Mouse (Mus musculus) retina, embryonic 14.5 days (tissue): ENCODE measurements around the gene Psmg3.
A peak's percentile ranks its signal among the peaks of the same experiment; 100 is the strongest.

Source experiments
- DNase-seq: peaks from one replicate; pipeline ENCODE4 v3.0.0-alpha.2; 2015; ENCODE audit warnings: low spot score

The Psmg3 gene

GRCm38 (mm10) chr5:139826357-139827055, at the start of gene Psmg3, which contains the start of gene Gm26938:
Psmg3 (minus strand) TSS chr5:139826885.
Gm26938 (minus strand) TSS chr5:139826407.
- DNase-seq, result peak; percentile 96

DNA sequence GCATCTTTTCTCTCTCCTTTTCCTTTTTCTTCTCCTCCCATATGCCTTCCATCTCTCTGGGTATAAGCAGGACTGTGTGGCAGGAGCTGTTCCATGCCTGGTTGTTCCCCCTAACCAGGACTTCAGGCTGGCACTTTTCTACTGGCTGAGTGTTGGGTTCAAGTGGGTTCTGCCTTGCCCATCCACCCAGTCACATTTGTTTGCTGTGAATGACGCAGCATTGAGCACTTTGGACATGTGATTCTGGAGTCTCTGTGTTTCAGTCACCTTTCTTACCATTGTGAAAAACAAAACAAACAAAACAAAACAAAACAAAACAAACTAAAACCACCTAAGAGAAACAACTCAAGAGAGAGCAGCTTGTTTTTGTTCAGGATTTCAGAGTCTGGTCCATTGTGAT, 44.8 kb upstream of the Psmg3 start:
- no peak for DNase-seq

DNA sequence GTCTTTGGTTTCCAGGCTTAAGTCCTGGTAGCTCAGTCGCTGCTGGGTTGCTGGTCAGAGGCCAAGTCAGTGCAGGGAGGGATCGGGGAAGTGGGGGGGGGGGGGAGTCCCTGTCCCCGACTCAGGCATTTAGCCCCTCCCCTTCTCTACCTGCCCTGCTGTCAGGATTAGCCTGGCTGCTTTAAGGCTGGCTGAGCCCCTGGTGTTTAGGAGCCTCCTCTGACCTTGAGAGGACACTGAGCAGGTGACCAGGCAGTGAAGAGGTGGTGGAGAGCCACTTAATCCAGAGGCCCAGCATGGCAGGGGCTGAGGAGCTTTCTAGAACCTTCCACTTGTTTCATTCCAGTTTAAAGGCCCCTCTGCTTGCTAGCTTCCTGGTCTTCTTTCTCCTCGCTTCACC, 44.2 kb upstream of the Psmg3 start:
- DNase-seq, result no peak

GRCm38 (mm10) chr5:139862759-139863158, 36.1 kb upstream of the Psmg3 start:
- DNase-seq, result no peak

DNA sequence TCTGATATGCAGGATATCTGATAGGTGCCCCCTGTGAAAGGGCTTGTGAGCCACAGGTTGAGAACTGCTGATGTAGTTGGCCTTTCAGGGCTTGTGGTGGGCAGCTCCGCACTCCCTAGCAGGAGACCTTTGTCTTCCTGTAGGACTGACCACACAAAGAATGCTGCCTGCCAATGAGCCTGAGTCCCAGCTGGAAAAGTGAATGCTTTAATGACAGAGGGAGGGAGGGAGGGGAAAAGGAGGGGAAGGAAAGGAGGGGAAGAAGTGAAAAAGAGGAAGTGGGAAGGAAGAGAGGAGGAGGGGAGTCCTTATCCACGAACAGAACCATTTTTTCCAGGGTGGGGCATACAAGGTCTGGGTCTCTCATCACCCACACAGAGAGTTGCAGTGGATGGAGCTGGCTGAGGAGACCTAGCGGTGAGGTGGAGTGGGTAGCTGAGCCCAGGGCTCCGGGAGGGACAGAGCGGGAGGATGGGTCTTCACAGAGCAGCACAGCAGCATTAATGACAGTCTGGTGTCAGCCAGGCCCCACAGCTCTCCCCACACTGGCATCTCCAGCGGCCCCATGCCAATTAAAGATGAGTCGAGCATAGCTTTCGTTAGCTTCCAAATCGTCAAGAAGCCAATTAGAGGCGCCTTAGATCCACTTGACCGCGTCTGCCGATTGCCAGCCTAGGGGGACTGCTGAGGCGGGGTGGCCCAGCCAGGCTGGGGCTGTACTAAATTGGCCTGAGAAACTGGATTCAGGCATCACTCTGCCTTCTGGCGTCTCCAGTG, 33.8 kb upstream of the Psmg3 start:
- peak; percentile 80 for DNase-seq

DNA sequence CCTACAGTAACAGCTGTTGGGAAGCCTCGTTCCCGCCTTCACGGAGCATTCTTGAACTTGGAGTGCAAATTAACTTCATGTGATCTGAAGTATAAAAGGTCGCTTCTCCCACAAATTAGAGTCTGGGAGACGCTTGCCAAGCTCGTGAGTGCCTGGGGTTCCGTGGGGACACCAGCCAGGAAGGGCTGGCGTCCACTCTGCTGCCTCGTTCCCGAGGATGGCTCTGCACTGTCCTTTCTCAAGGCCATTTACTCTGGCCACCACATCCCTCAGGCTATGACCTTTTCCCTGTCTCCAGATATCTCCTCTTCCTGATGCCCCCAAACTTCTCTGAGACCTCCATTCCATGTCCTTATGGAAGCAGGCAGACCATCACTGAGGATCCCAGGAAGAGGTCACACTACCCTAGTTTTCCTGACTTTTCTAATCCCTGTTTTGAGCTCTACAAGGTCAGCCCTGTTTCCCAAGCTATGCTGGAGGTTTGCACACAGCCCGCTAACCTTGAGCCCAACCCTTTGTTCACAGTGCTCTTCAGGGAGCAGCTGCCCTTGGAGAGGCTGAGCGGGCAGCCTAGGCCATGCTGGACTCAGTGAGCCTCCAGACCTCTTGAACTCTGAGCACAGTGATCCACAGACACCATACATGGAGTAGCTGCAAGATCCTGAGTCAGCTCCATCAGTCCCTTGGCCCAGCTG, 23.1 kb upstream of the Psmg3 start:
- no peak for DNase-seq

- DNase-seq, result no peak
These were observed 12.5 kb upstream of the Psmg3 start for GRCm38 (mm10) chr5:139839142-139839541.

GRCm38 (mm10) chr5:139838476-139838892, 11.8 kb upstream of the Psmg3 start:
- DNase-seq, result peak; percentile 88

- DNase-seq, result no peak
These were observed 9.0 kb upstream of the Psmg3 start for GRCm38 (mm10) chr5:139835706-139836105.

GRCm38 (mm10) chr5:139832125-139832524, 5.4 kb upstream of the Psmg3 start:
- no peak for DNase-seq

DNA sequence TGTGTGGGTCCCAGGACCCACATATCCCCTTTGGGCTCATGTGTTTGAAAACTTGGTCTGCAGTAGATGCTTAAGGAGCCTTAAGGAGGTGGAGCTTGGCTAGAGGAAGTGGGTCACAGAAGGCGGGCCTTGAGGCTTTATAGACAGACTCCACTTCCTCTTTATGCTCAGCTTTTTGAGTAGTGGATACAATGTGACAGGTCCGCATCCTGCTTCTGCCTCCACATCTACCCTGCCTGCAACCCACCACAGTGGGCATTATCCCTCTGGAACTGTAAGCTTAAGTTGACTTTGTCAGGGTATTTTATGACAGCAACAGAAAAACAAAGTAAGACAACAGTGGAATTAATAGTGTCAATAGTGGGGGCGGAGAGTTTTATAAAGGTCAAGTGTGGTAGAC, 4.0 kb upstream of the Psmg3 start:
- DNase-seq, result no peak

- DNase-seq, result no peak
These were observed 2.7 kb upstream of the Psmg3 start for GRCm38 (mm10) chr5:139829384-139829783.

DNA sequence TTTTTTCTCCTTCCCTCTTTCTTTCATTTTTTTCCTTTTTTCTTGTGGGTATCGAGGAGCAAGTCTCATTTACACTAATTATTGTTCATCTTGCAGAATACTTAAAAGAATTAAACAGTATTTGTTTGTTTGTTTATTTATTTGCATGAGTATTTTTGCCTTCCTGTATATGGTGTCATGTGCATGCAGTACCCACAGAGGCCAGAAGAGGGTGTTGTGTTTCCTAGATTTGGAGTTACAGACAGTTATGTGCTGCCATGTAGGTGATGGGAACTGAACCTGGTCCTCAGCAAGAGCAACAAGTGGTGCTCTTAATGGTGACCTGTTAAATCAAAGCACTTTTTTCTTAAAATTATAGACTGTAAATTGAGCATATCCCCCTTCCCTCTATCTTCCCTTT, 908 bp upstream of the Psmg3 start:
- peak; percentile 38 for DNase-seq

DNA sequence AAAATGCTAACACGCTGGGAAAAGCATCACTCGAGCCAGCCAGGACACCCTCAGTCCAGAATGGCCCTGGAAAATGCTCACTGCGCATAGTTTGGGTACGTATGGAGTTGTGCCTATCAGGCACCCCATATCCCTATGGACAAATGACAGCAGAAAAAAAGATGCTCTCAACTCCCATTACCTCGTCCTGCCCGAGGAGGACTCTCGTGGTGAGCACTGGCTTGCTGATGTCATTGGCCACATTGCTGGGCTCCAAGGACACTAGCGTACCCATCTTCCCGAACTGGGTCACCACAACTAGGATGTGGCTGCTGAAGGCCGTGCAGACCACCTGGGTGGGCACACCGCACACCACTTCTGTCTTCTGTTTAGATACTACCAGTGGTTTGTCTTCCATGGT, 738 bp downstream of the Psmg3 start:
- no peak for DNase-seq

DNA sequence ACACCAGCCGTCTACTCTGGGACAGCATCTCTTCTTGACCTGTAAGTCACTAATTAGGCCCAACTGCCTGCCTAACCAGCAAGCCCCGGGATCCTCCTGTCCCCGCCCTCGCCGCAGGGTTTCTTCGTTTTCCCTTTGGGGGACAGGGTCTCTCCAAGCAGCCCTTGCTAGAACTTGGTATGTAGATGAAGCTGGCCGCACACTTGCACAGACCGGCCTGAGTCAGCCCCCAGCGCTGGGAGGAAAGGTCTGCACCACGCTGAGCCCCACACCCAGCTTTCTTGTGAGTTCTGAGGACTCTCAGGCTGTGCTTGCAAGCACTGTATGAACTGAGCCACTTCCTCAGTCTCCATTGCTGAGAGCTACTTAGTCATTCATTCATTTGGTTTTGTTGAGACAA, 2.2 kb downstream of the Psmg3 start:
- no peak for DNase-seq

DNA sequence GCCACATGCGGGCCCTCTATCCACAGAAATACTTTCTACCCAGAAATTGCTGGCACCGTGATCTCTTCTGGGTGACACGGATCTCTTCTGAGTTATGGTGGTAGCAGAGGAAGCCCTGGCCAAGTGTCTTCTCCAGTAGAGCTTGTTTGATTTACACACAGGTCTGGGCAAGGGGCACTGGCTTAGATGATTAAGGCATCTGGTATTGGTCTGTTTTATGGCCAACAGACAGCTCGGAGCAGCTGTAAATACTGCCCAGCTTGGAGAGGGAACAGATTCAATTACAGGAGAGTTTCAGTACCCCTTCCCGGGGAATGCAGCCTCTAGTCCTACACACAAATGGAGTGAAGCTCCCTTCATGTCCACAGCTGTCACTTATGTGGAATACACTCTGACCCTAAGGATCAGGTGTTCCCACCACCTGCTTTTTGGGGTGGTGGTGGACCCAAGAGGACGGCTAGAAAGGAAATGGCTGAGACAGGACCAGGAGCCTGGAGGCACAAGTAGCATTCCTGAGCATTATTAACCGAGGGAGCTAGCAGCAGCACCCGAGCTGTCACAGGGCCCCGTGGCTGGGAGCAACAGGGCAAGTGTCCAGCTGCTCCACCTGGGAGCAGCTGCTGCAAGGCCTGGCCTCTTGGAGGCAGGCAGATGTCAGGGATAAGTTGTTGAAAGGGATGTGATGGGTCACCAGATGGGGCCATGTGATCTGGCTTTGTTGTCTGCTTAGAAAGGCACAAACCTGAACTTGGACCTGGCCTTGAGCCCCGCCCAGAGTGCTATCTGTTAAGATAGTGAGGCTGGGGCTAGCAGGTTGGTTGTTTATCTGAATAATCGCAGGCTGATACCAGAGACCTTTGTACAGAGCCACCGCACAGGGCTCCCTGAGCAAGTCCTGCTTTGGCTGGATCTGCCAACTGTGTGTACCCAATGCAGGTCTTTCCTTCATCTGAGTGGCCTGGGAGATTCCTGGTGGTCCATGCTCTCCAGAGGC, 4.9 kb downstream of the Psmg3 start:
- no peak for DNase-seq

- DNase-seq, result no peak
These were observed 7.0 kb downstream of the Psmg3 start, which contains the start of gene Tmem184a for GRCm38 (mm10) chr5:139819538-139820181. Tmem184a (minus strand) TSS chr5:139819917.

- DNase-seq, result peak; percentile 57
These were observed 7.9 kb downstream of the Psmg3 start for GRCm38 (mm10) chr5:139818801-139819200.

DNA sequence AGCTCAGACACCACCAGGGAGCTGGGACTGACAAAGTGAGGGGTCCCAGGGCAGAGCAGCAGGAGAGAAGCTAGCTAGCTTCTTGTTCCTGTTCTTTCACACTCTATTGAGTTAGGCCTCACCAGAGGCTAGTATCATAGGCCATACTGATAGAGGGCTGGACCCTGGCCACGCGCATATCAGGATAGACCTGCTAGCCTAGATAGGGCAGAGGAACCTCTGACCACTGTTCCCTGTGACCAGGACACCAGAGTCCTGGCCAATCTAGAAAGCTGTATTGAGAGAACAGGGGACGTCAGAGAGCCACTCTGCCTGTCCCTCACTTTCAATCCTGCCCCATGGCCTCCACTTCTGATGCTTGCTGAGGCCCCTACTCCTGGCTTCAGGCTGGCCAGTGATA, 8.6 kb downstream of the Psmg3 start:
- DNase-seq, result no peak

GRCm38 (mm10) chr5:139817292-139817691, 9.4 kb downstream of the Psmg3 start:
- peak; percentile 41 for DNase-seq

GRCm38 (mm10) chr5:139816445-139816844, 10.2 kb downstream of the Psmg3 start:
- no peak for DNase-seq
